Mouse (Mus musculus): Measurements from ENCODE around the gene B3gnt9. TPM values are rescaled to one million over a fixed set of nuclear protein-coding genes. Genes with fewer than 3 reads are reported as not detected.
"Not testable (repeated sequence)": the region's sequence is repeated elsewhere in the genome, so short reads cannot be mapped to it uniquely, and the experiment has no call there.

Gene B3gnt9
- polyA plus RNA-seq, 1 experiment from 2014 or later: 17.4 TPM

- Histone ChIP-seq H3K9me3 (ENCODE audit: low read depth, low read length) (no peaks in the 10 kb centered on the region), H3K36me3 (ENCODE audit: insufficient read depth) (peaks cover 55% of the 10 kb centered on the region), H3K9ac (no peak overlapping the region), H3K4me3 (ENCODE audit: low read depth, low read length) (no peak overlapping the region), H3K4me1 (ENCODE audit: insufficient read depth) (no peaks in the 10 kb centered on the region), H3K4me2 (no peak overlapping the region), H3K27ac (ENCODE audit: low read depth) (no peak overlapping the region), H3K27me3 (ENCODE audit: insufficient read depth, low read length) (no peaks in the 10 kb centered on the region)
- TF ChIP-seq CTCF (IDR thresholded peaks at IDR 0.05; ENCODE audit: low read depth): no peak
- WGBS: 90% methylated on average over 7 of the region's 7 CpGs
- ATAC-seq (ENCODE audit: insufficient read depth) (no peak), DNase-seq (no peak)
Measured at GRCm38 (mm10) chr8:105241016-105241415, 13.9 kb downstream of the B3gnt9 start.

DNA sequence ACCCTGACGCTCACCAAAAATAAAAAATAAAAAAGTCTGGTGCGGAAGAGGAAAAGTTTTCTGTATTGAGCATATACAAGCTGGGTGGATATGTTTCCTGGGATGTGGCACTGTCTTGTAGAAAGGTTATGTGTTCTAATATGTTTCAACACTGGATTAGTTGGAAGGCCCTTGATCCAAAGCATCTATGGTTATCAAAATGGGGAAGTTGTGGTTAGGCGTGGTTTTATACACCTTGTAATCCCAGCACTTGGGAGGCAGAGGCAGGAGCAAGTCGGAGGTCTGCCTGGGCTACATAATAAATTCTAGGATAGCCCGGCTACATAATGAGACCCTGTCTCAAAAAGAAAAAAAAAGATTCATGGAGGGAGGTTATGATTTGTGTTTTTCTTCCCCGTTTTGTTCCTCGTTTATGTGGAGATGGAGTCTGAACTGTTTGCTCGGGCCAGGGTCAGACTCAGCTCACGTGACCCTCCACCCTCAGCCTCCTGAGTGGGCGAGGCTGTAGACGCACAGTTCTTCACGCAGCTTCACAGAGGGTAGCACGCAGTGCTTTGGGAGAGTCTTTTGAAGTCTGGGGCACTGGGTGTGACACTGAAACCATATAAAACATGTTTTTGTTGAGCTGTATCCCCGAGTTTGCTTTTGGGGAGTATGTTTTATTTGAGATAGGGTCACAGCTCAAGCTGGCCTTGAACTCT is 17.4 kb downstream of the B3gnt9 start:
- H3K4me2 ChIP-seq: no peak overlapping the region
- DNase-seq (no peak), ATAC-seq (ENCODE audit: insufficient read depth) (no peak)
- H3K9me3 ChIP-seq (ENCODE audit: low read depth, low read length): no peaks in the 10 kb centered on the region
- 84% methylated on average over 14 of the region's 14 CpGs for WGBS
- H3K36me3 ChIP-seq (ENCODE audit: insufficient read depth): peaks cover 60% of the 10 kb centered on the region
- H3K27ac ChIP-seq (ENCODE audit: low read depth): no peak overlapping the region
- H3K4me3 ChIP-seq (ENCODE audit: low read depth, low read length): no peak overlapping the region
- no peaks in the 10 kb centered on the region for H3K27me3 ChIP-seq (ENCODE audit: insufficient read depth, low read length)
- H3K4me1 ChIP-seq (ENCODE audit: insufficient read depth): no peaks in the 10 kb centered on the region
- H3K9ac ChIP-seq: no peak overlapping the region
- TF ChIP-seq CTCF (IDR thresholded peaks at IDR 0.05; ENCODE audit: low read depth): no peak

GRCm38 (mm10) chr8:105235206-105235605 is 19.7 kb downstream of the B3gnt9 start:
- H3K9me3 ChIP-seq (ENCODE audit: low read depth, low read length): no peaks in the 10 kb centered on the region
- no peak overlapping the region for H3K27ac ChIP-seq (ENCODE audit: low read depth)
- no peak overlapping the region for H3K4me3 ChIP-seq (ENCODE audit: low read depth, low read length)
- H3K27me3 ChIP-seq (ENCODE audit: insufficient read depth, low read length): no peaks in the 10 kb centered on the region
- DNase-seq (no peak), ATAC-seq (ENCODE audit: insufficient read depth) (no peak)
- peaks cover 47% of the 10 kb centered on the region for H3K36me3 ChIP-seq (ENCODE audit: insufficient read depth)
- no peaks in the 10 kb centered on the region for H3K4me1 ChIP-seq (ENCODE audit: insufficient read depth)
- no peak for TF ChIP-seq CTCF (IDR thresholded peaks at IDR 0.05; ENCODE audit: low read depth)
- H3K4me2 ChIP-seq: no peak overlapping the region
- no peak overlapping the region for H3K9ac ChIP-seq
- WGBS: 75% methylated on average over 1 of the region's 1 CpGs

- Histone ChIP-seq H3K9ac (no peak overlapping the region), H3K4me3 (ENCODE audit: low read depth, low read length) (no peak overlapping the region), H3K27ac (ENCODE audit: low read depth) (no peak overlapping the region), H3K9me3 (ENCODE audit: low read depth, low read length) (no peaks in the 10 kb centered on the region), H3K4me1 (ENCODE audit: insufficient read depth) (no peaks in the 10 kb centered on the region), H3K27me3 (ENCODE audit: insufficient read depth, low read length) (no peaks in the 10 kb centered on the region), H3K4me2 (no peak overlapping the region), H3K36me3 (ENCODE audit: insufficient read depth) (peaks cover 30% of the 10 kb centered on the region)
- no peak for TF ChIP-seq CTCF (IDR thresholded peaks at IDR 0.05; ENCODE audit: low read depth)
- DNase-seq: no peak
- ATAC-seq (ENCODE audit: insufficient read depth): no peak
- WGBS: 32% methylated on average over 1 of the region's 1 CpGs
Measured at GRCm38 (mm10) chr8:105233126-105233935, 21.6 kb downstream of the B3gnt9 start.

- DNase-seq; H3K9me3 ChIP-seq (ENCODE audit: low read depth, low read length); H3K4me1 ChIP-seq (ENCODE audit: insufficient read depth); H3K4me2 ChIP-seq; H3K9ac ChIP-seq; H3K4me3 ChIP-seq (ENCODE audit: low read depth, low read length); ATAC-seq (ENCODE audit: insufficient read depth); H3K27me3 ChIP-seq (ENCODE audit: insufficient read depth, low read length); H3K27ac ChIP-seq (ENCODE audit: low read depth): not testable (repeated sequence)
- peaks cover 30% of the 10 kb centered on the region for H3K36me3 ChIP-seq (ENCODE audit: insufficient read depth)
- WGBS: 87% methylated on average over 4 of the region's 4 CpGs
Measured at GRCm38 (mm10) chr8:105232321-105232693, 22.6 kb downstream of the B3gnt9 start.

DNA sequence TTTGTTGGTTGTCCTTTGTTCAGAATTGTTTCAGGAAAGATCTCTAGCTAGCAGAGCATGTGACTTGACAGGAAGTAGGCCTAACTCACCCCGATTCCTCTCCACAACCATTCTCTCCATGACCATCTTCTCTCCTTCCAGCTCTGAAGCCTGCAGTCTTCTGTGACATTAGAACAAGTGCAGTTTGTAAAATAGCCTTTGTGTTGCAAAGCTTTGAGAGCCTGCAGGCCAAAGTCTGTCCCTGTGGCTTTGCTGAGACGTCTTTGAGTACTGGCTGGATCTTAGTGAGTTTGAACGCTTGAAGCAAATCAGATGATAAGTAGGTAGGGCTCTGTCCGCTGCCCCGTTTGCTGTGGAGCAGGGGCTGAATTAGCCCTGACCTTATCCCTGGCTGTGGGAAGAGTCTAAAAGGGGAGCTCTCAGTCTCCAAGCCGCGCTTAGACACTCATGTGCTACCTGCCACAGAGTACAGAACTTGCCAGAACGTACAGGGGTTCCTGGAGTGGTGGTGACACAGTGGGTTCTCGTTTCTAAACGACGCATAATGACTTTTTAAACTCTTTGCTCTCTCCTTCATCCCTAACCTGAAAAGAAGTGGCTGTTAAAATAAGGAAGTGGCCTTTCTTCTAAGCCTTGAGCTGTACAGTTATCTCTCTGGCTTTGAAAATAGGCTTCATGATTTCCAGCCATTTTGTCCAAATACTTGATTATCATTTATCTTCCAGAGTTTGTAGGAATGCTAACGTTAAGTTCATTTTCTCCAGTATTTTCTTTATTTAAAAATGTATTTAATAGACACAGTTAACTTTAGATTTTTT is 23.2 kb downstream of the B3gnt9 start:
- no peak for DNase-seq
- no peak for ATAC-seq (ENCODE audit: insufficient read depth)
- peaks cover 30% of the 10 kb centered on the region for H3K36me3 ChIP-seq (ENCODE audit: insufficient read depth)
- H3K27ac ChIP-seq (ENCODE audit: low read depth): no peak overlapping the region
- 79% methylated on average over 12 of the region's 12 CpGs for WGBS
- H3K4me2 ChIP-seq: no peak overlapping the region
- no peak overlapping the region for H3K4me3 ChIP-seq (ENCODE audit: low read depth, low read length)
- no peaks in the 10 kb centered on the region for H3K9me3 ChIP-seq (ENCODE audit: low read depth, low read length)
- no peaks in the 10 kb centered on the region for H3K27me3 ChIP-seq (ENCODE audit: insufficient read depth, low read length)
- H3K9ac ChIP-seq: no peak overlapping the region
- no peak for TF ChIP-seq CTCF (IDR thresholded peaks at IDR 0.05; ENCODE audit: low read depth)
- H3K4me1 ChIP-seq (ENCODE audit: insufficient read depth): no peaks in the 10 kb centered on the region

- Histone ChIP-seq H3K36me3 (ENCODE audit: insufficient read depth) (no peaks in the 10 kb centered on the region), H3K27me3 (ENCODE audit: insufficient read depth, low read length) (no peaks in the 10 kb centered on the region), H3K9ac (peak overlapping the region; percentile 87), H3K27ac (ENCODE audit: low read depth) (peak overlapping the region; percentile 25; the same call in 1 of the 2 replicates), H3K4me3 (ENCODE audit: low read depth, low read length) (peak overlapping the region; percentile 98), H3K4me2 (peak overlapping the region; percentile 82), H3K9me3 (ENCODE audit: low read depth, low read length) (no peaks in the 10 kb centered on the region), H3K4me1 (ENCODE audit: insufficient read depth) (peaks cover 10% of the 10 kb centered on the region)
- ATAC-seq (ENCODE audit: insufficient read depth): peak; percentile 16; the same call in 1 of the 2 replicates
- WGBS: 8% methylated on average over 6 of the region's 6 CpGs
- DNase-seq: peak; percentile 49
- no peak for TF ChIP-seq CTCF (IDR thresholded peaks at IDR 0.05; ENCODE audit: low read depth)
Measured at GRCm38 (mm10) chr8:105225917-105226316, 29.0 kb downstream of the B3gnt9 start.
